Mouse (Mus musculus) CH12.LX (cell line): ENCODE results near the gene Tsga13.

Source experiments
- MEF2A ChIP-seq: IDR thresholded peaks from 2 replicates; pipeline ENCODE4 v1.6.1; 2014; ENCODE audit warnings: low read depth, mild to moderate bottlenecking, inconsistent platforms, low read length, improper control_type of control experiment, borderline replicate concordance
- POLR2AphosphoS2 ChIP-seq: IDR thresholded peaks from 2 replicates; pipeline ENCODE4 v1.6.1; 2011; ENCODE audit warnings: low read depth, low read length, improper control_type of control experiment

GRCm38 (mm10) chr6:30904033-30904432 lies 11.3 kb downstream of the Tsga13 start:
- no peak for TF ChIP-seq MEF2A
- TF ChIP-seq POLR2AphosphoS2, result no peak
